Mouse (Mus musculus): ENCODE data around the gene Srsf1.
A peak's percentile ranks its signal among the peaks of the same experiment; 100 is the strongest.

The Srsf1 gene

GRCm38 (mm10) chr11:88070392-88070791, 23.2 kb downstream of the Srsf1 start:
- no peak for DNase-seq (ENCODE audit: low read depth, low spot score)

DNA sequence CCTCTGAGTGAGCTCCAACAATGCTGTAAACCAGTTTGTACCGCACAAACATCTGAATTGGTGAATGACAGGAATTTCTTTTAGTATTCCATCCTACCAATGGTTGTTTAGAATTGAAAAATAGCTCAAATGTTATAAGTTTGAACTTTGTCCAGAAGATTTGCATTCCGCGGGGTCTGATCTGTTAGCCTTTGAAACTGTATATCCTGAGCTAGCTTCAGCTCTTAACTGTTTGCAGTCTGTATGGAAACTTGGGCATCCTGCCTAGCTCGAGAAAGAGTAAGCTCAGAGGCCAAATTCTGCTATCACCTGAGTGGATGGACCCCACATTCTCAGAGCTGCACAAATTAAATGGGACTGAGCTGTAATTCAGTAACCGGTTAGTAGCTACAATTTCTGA, 23.9 kb downstream of the Srsf1 start:
- no peak for DNase-seq (ENCODE audit: low read depth, low spot score)

DNA sequence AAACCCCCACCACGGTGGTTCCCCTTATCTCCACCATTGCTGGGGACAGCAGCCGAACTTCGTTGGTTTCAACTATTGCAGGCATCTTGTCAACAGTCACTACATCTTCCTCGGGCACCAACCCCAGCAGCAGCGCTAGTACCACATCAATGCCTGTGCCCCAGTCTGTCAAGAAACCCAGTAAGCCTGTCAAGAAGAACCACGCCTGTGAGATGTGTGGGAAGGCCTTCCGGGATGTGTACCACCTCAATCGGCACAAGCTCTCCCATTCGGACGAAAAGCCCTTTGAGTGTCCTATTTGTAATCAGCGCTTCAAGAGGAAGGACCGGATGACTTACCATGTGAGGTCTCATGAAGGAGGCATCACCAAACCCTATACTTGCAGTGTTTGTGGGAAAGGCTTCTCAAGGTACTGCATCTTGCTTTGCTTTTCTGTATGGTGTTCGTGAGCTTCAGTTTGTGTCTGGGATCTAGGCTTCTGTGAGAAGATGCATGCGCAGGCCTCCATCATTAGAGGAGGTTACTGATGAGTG, 26.2 kb downstream of the Srsf1 start:
- no peak for DNase-seq (ENCODE audit: low read depth, low spot score)

DNA sequence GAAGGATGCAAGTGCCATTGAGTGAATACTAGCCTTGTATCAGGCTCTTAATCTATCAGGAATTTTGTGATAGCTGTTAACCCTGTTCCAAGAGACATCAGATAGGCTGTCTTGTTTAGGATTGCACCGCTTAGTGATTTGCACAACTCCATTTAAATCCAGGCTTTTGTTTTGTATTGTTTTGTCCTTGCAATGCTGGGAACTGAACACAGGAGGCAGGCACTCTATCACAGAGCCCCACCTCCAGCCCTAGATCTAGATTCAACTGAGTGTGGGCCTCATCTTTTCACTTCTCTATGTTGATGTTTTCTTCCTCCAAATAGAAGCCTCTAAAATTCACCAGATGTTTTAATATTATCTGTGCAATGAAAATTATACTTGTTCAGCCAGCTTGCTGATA, 28.5 kb downstream of the Srsf1 start:
- DNase-seq (ENCODE audit: low read depth, low spot score) = no peak

GRCm38 (mm10) chr11:88076394-88076793, 29.2 kb downstream of the Srsf1 start:
- DNase-seq (ENCODE audit: low read depth, low spot score) = no peak

GRCm38 (mm10) chr11:88083699-88084098, 36.5 kb downstream of the Srsf1 start:
- no peak for DNase-seq (ENCODE audit: low read depth, low spot score)

- DNase-seq (ENCODE audit: low read depth, low spot score) = peak; percentile 95
Measured at GRCm38 (mm10) chr11:88086737-88087627, 39.8 kb downstream of the Srsf1 start.

DNA sequence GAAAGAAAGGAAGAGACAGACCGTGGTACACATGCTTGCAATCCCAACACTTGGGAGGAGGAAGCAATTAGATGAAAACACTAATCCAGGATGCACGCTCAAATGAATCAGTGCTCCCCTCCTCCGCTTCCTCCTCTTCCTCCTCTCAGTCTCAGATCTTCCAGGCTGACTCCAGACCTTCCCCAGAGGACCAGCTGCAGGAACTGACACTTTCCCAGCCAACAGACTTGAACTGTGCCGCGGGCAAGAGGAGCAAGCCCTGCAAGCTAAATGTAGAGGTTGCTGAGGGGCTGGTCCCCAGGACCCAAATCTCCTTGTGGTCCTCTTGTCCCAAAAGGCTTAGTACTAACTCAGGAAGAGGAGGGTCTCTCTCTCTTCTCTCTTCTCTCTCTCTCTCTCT, 42.0 kb downstream of the Srsf1 start:
- DNase-seq (ENCODE audit: low read depth, low spot score) = no peak

- DNase-seq (ENCODE audit: low read depth, low spot score) = no peak
Measured at GRCm38 (mm10) chr11:88090293-88090692, 43.1 kb downstream of the Srsf1 start.

GRCm38 (mm10) chr11:88091949-88092348, 44.8 kb downstream of the Srsf1 start:
- DNase-seq (ENCODE audit: low read depth, low spot score) = no peak

DNA sequence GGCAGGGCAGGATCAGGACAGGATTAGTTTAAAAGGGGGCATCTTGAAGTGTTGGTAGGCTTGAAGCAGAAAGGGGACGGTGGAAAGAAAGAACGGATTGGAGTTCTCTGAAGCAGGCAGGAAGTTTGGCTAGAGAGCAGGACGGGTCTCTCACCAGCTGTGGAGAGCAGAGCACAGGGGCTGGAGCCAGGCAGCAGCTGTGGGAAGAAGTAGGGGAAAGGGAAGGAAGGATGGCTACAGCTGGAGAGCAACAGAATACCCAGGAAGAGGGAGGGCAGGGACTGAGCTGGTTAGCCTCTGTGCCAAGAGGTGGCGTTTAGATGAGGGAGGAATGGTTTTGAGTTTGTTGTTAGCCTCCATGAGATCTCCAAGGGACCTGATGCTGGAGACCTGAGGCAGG, 50.0 kb downstream of the Srsf1 start:
- DNase-seq (ENCODE audit: low read depth, low spot score) = no peak

DNA sequence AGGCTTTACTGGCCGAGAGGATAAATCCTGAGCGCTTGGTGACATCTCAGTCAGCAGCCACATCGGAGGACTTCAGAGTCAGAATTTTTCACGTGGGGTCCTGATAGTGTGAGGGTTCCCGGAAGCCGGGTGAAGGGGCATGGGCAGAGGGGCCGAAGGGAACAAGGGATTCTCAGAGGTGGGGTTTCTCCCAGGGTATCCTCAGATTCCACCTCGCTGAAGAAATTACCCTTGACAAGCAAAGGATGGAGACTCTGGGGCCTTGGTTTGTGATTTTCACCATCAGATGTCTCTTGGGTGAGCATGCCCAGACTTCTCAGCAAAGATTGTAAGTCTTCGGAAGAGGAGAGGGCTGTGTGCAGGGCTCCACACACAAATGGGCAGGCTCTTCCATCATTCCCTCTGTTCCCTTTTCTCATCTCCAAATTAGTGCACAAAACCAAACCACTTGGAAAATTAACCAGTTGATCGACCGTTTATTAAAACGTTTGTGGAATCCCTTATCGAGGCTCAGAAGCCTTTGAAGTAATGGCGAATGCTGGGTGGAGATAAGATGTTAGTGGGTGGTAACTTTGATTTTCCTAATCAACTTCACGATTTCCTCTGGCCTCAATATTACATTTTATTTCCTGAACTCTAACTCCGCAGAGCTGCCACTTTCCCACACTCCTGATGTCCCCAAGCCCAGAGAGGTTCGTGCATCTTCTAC, 51.0 kb downstream of the Srsf1 start, which contains the start of gene Cuedc1:
TSS of gene Cuedc1 (plus strand) at position 38 of the 709 bp plus-strand sequence.
- DNase-seq (ENCODE audit: low read depth, low spot score) = no peak

DNA sequence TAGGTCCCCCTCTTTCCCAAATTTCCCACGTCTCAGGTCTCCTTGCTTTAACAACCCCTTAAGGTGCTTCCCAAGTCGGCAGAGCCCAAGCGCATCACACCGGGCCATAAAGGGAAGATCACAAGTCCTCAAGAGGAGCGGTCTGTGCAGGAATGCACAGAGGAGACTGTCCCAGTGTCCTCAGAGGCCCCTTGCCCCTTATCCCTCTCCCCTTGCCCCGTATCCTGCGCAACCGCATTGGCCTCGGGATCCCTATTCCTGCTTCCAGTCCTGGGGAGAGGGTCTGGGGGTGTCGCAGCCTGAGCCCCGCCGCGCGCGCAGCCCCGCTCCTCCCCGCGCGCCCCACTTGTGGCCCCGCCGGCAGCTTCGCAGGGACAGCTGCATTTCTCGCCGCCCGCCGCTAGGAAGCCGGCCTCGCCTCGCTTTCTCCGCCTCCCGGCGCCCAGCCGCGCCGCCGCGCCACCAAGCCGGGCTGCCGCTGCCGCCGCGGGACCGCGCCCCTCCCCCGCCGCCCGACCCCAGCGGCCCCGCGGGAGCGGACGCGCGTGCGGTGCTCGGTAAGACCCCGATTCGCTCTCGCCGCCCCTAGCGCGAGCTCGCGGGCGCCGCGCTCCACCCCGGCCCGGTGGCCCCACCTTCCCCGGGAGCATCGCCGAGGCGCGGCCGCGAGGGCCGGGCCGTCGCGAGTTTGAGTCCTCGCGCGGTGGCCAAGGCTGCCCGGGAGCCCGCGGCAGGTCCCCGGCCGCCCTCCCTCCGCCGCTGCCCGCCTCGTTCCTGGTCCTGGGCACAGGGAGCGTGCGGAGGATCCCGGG, 51.8 kb downstream of the Srsf1 start:
- peak; percentile 75 for DNase-seq (ENCODE audit: low read depth, low spot score)

DNA sequence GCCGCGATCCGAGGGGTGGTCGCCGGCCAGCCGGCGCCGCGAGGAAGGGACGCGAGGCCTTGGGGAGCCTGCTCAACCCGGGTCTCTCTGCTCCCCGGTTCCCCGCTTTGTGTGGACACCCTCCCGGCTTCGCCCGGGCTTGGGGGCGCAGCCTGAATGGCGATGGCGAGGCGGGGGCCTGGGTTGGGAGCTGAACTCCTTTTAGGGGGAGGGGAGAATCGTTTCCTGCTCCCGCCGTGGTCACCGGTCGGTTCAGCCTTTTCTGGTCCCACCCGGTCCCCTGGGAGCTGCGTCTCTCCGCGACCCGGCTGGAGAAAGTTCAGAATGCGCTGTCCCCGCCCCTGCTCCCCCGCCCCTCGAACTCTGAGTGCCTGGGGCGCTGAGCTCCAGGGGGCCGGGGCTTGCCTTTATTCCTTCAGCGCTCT, 52.4 kb downstream of the Srsf1 start:
- DNase-seq (ENCODE audit: low read depth, low spot score) = peak; percentile 71

DNA sequence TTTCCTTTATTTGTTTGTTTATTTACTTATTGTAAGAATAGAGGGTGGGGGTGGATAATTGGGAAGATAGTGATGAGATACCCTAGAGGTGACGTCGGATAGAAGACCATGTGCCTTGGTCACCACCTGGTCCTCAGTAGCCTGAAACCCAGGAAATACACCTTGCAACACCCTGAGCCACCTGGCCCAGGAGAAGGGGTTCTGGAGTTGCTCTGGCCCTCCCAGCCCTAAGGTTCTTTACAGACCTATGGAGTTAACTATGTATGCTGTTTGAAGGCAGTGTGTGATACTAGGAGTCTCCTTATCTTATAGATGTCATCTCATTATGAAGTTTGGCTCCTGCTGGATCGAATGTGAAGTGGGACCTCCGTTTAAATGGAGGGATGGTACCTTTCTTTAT, 53.0 kb downstream of the Srsf1 start:
- DNase-seq (ENCODE audit: low read depth, low spot score) = no peak

Data from mesoderm, embryonic 11.5 days (tissue).